Mouse (Mus musculus): ENCODE results near the gene Trim50.
"Not testable (repeated sequence)": the region's sequence is repeated elsewhere in the genome, so short reads cannot be mapped to it uniquely, and the experiment has no call there.

Gene Trim50

GRCm38 (mm10) chr5:135352995-135353394 is at the start of gene Trim50:
TSS of gene Trim50 (plus strand) at chr5:135353295.
- no peak for DNase-seq

- DNase-seq: peak; percentile 56
Measured at GRCm38 (mm10) chr5:135306321-135306965, 46.7 kb upstream of the Trim50 start.

GRCm38 (mm10) chr5:135316177-135316576 is 36.9 kb upstream of the Trim50 start:
- peak; percentile 14 for DNase-seq

GRCm38 (mm10) chr5:135319856-135320255 is 33.2 kb upstream of the Trim50 start:
- DNase-seq: peak; percentile 61

- no peak for DNase-seq
Measured at GRCm38 (mm10) chr5:135322197-135322596, 30.9 kb upstream of the Trim50 start.

GRCm38 (mm10) chr5:135326121-135326659 is 26.9 kb upstream of the Trim50 start:
- peak; percentile 78 for DNase-seq

- DNase-seq: peak; percentile 64
Measured at GRCm38 (mm10) chr5:135329471-135329870, 23.6 kb upstream of the Trim50 start.

GRCm38 (mm10) chr5:135330201-135330600 is 22.9 kb upstream of the Trim50 start:
- peak; percentile 53 for DNase-seq

- peak; percentile 61 for DNase-seq
Measured at GRCm38 (mm10) chr5:135331161-135331560, 21.9 kb upstream of the Trim50 start.

GRCm38 (mm10) chr5:135337575-135337974 is 15.5 kb upstream of the Trim50 start:
- DNase-seq: peak; percentile 73

- DNase-seq: peak; percentile 85
Measured at GRCm38 (mm10) chr5:135345989-135346388, 7.1 kb upstream of the Trim50 start.

- peak; percentile 23 for DNase-seq
Measured at GRCm38 (mm10) chr5:135346430-135346829, 6.7 kb upstream of the Trim50 start.

GRCm38 (mm10) chr5:135347511-135348011 is 5.5 kb upstream of the Trim50 start:
- peak; percentile 27 for DNase-seq

- DNase-seq: no peak
Measured at GRCm38 (mm10) chr5:135349862-135350261, 3.2 kb upstream of the Trim50 start, which contains the start of gene Fkbp6. TSS of gene Fkbp6 (minus strand) at chr5:135350044.

GRCm38 (mm10) chr5:135351606-135352005 is 1.5 kb upstream of the Trim50 start:
- peak; percentile 91 for DNase-seq

- no peak for DNase-seq
Measured at GRCm38 (mm10) chr5:135353564-135353963, 469 bp downstream of the Trim50 start.

GRCm38 (mm10) chr5:135356090-135356489 is 3.0 kb downstream of the Trim50 start:
- no peak for DNase-seq

GRCm38 (mm10) chr5:135357556-135357955 is 4.5 kb downstream of the Trim50 start:
- DNase-seq: peak; percentile 95

- peak; percentile 98 for DNase-seq
Measured at GRCm38 (mm10) chr5:135359772-135360171, 6.7 kb downstream of the Trim50 start.

GRCm38 (mm10) chr5:135362572-135362971 is 9.5 kb downstream of the Trim50 start:
- no peak for DNase-seq

- DNase-seq: peak; percentile 90
Measured at GRCm38 (mm10) chr5:135363540-135363939, 10.4 kb downstream of the Trim50 start.

- DNase-seq: no peak
Measured at GRCm38 (mm10) chr5:135367841-135368240, 14.7 kb downstream of the Trim50 start.

- no peak for DNase-seq
Measured at GRCm38 (mm10) chr5:135368312-135368711, 15.2 kb downstream of the Trim50 start.

- DNase-seq: not testable (repeated sequence)
Measured at GRCm38 (mm10) chr5:135369196-135369595, 16.1 kb downstream of the Trim50 start.
